Mouse (Mus musculus) hindbrain, embryonic 14.5 days (tissue): Measurements from ENCODE around the gene Pgpep1l. TPM values are rescaled to one million over a fixed set of nuclear protein-coding genes. Genes with fewer than 3 reads are reported as not detected.

Experiments used
- ATAC-seq: fragments of 200-750 bp; cut with Nextera tagmentation; 2 replicates; pipeline ENCODE4 v1.8.0; 2017; ENCODE audit warnings: moderate number of reproducible peaks, mild to moderate bottlenecking, moderate TSS enrichment, moderate library complexity; ENCODE audit not compliant: low FRiP score
- DNase-seq: peaks from one replicate; pipeline ENCODE4 v3.0.0-alpha.2; 2015; ENCODE audit warnings: low spot score
- H3K27ac ChIP-seq: fragments of 300-500 bp; sonication (generic); 2 replicates; pipeline ENCODE4 v1.5.1; 2014; ENCODE audit warnings: mild to moderate bottlenecking, moderate library complexity
- H3K27me3 ChIP-seq: fragments of 300-500 bp; sonication (generic); 2 replicates; pipeline ENCODE4 v1.6.1; 2014; ENCODE audit warnings: mild to moderate bottlenecking, low read length, mixed read lengths; ENCODE audit not compliant: control insufficient read depth, insufficient read depth
- H3K36me3 ChIP-seq: fragments of 300-500 bp; sonication (generic); replicated peaks from 2 replicates; pipeline ENCODE4 v1.6.1; 2014; ENCODE audit not compliant: control insufficient read depth, insufficient read depth
- H3K4me1 ChIP-seq: fragments of 300-500 bp; sonication (generic); replicated peaks from 2 replicates; pipeline ENCODE4 v1.6.1; 2014; ENCODE audit warnings: antibody characterized with exemption, low read length, mixed read lengths; ENCODE audit not compliant: control insufficient read depth, insufficient read depth
- H3K4me2 ChIP-seq: fragments of 300-500 bp; sonication (generic); replicated peaks from 2 replicates; pipeline ENCODE4 v1.6.1; 2014; ENCODE audit warnings: mild to moderate bottlenecking, moderate library complexity
- H3K4me3 ChIP-seq: fragments of 300-500 bp; sonication (generic); replicated peaks from 2 replicates; pipeline ENCODE4 v1.5.1; 2014; ENCODE audit warnings: mild to moderate bottlenecking, low read length
- H3K9ac ChIP-seq: fragments of 300-500 bp; sonication (generic); 2 replicates; pipeline ENCODE4 v1.6.1; 2014
- H3K9me3 ChIP-seq: fragments of 300-500 bp; sonication (generic); 2 replicates; pipeline ENCODE4 v1.6.1; 2016; ENCODE audit warnings: low read length; ENCODE audit not compliant: control insufficient read depth
- WGBS: fragments of 180-500 bp; shearing (Covaris S2); extraction: QIAGEN DNeasy Blood & Tissue Kit; methylation state at CpG from one replicate; pipeline ENCODE4 v1.1.7; 2014; 5-methylcytosine and 5-hydroxymethylcytosine counted together
- polyA plus RNA-seq: library from polyadenylated mRNA; unstranded; fragments of >200 nt; fragmentation: Nextera tagmentation; extraction: Ambion mirVana; gene quantifications from 2 replicates; pipeline ENCODE4 v1.2.1, GENCODE M21; 2014

The Pgpep1l gene
- 0.21 TPM in 1 of 2 replicates, not detected in the other for polyA plus RNA-seq

DNA sequence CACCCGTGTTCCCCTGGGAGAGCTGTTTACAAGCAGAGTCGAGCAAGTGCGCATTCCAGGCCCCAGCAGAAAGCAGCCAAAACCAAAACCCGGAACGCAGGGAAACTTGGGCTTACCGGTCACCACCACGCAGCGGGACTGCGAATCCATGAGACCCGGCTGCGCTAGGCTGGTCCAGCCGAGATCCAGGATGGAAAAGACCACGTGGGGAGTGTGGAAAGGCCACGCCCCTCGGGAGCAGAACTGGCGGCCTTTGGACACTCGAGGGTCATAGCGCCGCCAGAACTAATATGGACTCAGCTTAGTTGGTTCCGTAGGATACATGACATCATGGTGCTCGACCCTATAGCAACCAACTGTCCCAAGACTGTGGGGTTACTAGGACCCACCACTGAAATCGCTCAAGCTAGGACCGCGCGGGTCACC lies at the start of gene Pgpep1l:
Gene Pgpep1l, minus strand, starts transcription at position 206 of the 426 bp plus-strand sequence.
- Histone ChIP-seq H3K27ac (no peak within 1 kb of the TSS), H3K9me3 (no peaks in the 10 kb centered on the region), H3K4me2 (peak within 1 kb of the TSS; percentile 51), H3K27me3 (0 out of 2 replicates have a peak, but pooled peaks cover 7% of the 10 kb centered on the region), H3K4me1 (0 out of 2 replicates have a peak, but pooled peaks cover 11% of the 10 kb centered on the region), H3K4me3 (peak within 1 kb of the TSS; percentile 19), H3K9ac (no peak within 1 kb of the TSS), H3K36me3 (no peaks in the 10 kb centered on the region)
- WGBS = 6% methylated on average over 25 of the region's 25 CpGs
- ATAC-seq (peak; percentile 62; the same call in 1 of the 2 replicates), DNase-seq (no peak)

DNA sequence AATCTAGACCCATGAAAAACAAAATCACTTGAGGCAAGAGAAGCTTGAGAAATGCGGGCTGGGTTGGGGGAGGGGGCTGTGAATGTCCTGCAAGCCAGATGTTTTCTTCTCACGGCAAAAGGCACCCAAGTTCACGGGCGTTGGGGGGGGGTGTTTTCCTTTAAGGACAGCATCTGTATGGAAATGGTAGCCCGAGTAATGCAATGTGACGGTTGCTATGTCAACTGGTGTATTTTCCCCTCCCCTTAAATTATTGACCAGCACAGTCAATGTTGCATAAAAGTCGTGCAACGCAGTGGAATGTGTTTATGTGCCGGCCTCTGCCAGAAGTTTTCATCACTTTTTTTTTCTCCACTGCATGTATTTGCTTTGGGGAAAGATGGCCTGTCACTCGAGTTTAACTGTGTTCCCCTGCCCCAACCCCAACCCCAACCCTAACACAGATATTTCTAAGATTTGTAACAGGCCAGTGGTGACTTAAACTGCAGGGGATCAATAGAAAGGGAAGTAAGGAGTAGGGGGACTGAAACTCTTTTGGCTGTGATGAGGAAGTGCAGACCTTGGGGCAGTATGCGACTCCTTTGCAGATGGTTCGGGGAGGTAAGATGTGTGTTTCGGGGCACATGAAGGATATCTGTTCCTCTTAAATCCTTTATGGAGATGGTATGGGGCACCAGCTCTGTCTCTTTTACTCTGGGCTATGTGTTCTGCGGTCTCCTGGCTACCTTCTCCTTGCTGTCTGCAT lies 49.2 kb upstream of the Pgpep1l start:
- Histone ChIP-seq H3K36me3 (no peaks in the 10 kb centered on the region), H3K4me3 (no peak overlapping the region), H3K9ac (no peak overlapping the region), H3K27ac (no peak overlapping the region), H3K4me2 (no peak overlapping the region), H3K9me3 (no peaks in the 10 kb centered on the region), H3K4me1 (no peaks in the 10 kb centered on the region), H3K27me3 (no peaks in the 10 kb centered on the region)
- DNase-seq = no peak
- WGBS = 69% methylated on average over 14 of the region's 14 CpGs
- ATAC-seq = no peak

DNA sequence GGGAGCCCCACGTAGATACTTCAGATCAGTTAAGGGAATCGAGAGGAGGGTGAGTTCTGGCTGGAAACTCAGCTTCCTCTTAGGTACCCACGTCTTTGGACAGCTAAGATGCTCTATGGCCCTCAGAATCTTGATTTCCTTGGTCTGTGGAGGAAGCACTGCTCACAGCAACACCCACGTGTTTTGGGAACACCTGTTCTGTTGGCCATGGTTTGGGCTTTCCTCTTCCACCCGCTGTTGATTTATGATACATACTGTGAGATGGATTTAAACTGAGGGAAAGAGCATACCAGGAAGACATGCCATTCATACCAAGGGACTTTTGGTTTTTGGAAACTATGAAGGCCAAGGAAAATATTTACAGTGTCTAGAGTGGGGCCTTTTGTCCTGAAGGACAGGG lies 48.4 kb upstream of the Pgpep1l start:
- no peaks in the 10 kb centered on the region for H3K9me3 ChIP-seq
- WGBS = 88% methylated on average over 5 of the region's 5 CpGs
- H3K9ac ChIP-seq = no peak overlapping the region
- H3K4me2 ChIP-seq = no peak overlapping the region
- no peaks in the 10 kb centered on the region for H3K36me3 ChIP-seq
- ATAC-seq = no peak
- H3K4me1 ChIP-seq = no peaks in the 10 kb centered on the region
- DNase-seq = no peak
- H3K27ac ChIP-seq = no peak overlapping the region
- no peak overlapping the region for H3K4me3 ChIP-seq
- H3K27me3 ChIP-seq = no peaks in the 10 kb centered on the region

DNA sequence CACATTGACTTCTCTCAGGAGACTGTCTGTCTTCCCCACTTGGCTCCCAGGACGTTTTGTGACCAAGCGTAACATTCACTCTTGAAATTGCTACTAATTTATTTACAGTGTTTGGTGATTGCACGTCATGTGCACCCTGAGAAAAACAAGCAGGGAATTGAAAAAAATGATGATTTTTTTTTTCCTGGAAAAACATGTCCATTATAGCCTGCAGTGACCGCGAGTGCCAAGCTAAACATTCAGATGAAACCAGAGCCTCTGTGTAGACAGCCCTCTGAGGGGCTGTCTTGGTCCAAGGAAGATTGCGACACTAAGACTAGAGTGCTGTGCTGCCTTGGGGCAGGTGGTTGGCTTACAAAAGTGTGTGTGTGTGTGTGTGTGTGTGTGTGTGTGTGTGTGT lies 47.4 kb upstream of the Pgpep1l start:
- no peak overlapping the region for H3K27ac ChIP-seq
- 78% methylated on average over 6 of the region's 6 CpGs for WGBS
- no peaks in the 10 kb centered on the region for H3K27me3 ChIP-seq
- H3K9me3 ChIP-seq = no peaks in the 10 kb centered on the region
- DNase-seq (no peak), ATAC-seq (no peak)
- H3K9ac ChIP-seq = no peak overlapping the region
- H3K4me1 ChIP-seq = no peaks in the 10 kb centered on the region
- H3K36me3 ChIP-seq = no peaks in the 10 kb centered on the region
- no peak overlapping the region for H3K4me3 ChIP-seq
- no peak overlapping the region for H3K4me2 ChIP-seq

DNA sequence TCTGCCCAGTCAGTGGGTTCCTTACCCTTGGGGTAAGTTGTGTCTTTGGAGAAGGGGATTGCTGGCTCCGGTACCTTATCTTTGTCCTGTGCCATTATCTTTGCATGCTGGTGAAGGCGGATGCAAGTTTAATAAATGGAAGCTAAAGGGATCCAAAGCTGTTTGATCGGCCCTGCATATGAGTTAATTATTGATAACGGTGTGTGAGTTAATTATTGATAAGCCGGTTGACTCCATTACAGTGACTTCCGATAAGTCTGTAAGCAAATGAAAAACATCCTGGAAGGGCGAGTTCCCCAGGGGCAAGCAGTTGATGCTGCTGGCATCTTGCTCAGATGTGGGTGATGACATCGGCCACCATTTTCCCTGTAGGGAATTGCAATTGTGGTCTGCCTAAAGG lies 42.7 kb upstream of the Pgpep1l start:
- Histone ChIP-seq H3K4me3 (no peak overlapping the region), H3K9me3 (no peaks in the 10 kb centered on the region), H3K27ac (no peak overlapping the region), H3K36me3 (no peaks in the 10 kb centered on the region), H3K27me3 (no peaks in the 10 kb centered on the region), H3K9ac (no peak overlapping the region), H3K4me1 (no peaks in the 10 kb centered on the region), H3K4me2 (no peak overlapping the region)
- WGBS = 86% methylated on average over 8 of the region's 8 CpGs
- DNase-seq = no peak
- ATAC-seq = no peak

- Histone ChIP-seq H3K4me2 (no peak overlapping the region), H3K4me3 (no peak overlapping the region), H3K9ac (no peak overlapping the region), H3K4me1 (no peaks in the 10 kb centered on the region), H3K36me3 (no peaks in the 10 kb centered on the region), H3K27ac (no peak overlapping the region), H3K9me3 (no peaks in the 10 kb centered on the region), H3K27me3 (no peaks in the 10 kb centered on the region)
- 45% methylated on average over 11 of the region's 11 CpGs for WGBS
- ATAC-seq = no peak
- no peak for DNase-seq
These were observed 41.9 kb upstream of the Pgpep1l start for GRCm38 (mm10) chr7:68305781-68306575.

DNA sequence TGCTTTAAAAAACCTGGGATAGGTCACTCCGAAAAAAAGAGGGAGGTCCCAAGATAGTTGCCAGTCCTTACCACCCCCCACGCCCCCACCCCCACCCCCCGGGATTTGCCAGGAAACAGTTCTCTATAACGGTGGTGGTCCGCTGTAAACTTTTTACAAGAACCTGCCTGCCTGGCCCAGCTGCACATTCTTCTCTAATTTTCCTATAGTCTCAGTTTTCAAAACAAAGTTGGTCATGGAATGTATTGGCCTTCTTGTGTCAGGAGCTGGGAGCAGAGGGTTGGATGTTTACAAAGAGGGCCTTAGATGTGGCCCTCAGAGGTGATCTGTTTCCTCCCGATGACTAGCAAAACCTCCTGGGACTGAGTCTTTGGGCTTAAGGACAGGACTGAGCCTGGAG lies 39.7 kb upstream of the Pgpep1l start:
- H3K4me3 ChIP-seq = no peak overlapping the region
- no peak overlapping the region for H3K4me2 ChIP-seq
- H3K27me3 ChIP-seq = no peaks in the 10 kb centered on the region
- no peak overlapping the region for H3K9ac ChIP-seq
- no peaks in the 10 kb centered on the region for H3K9me3 ChIP-seq
- H3K27ac ChIP-seq = no peak overlapping the region
- no peaks in the 10 kb centered on the region for H3K36me3 ChIP-seq
- WGBS = 80% methylated on average over 6 of the region's 6 CpGs
- no peaks in the 10 kb centered on the region for H3K4me1 ChIP-seq
- ATAC-seq (no peak), DNase-seq (no peak)

GRCm38 (mm10) chr7:68302586-68303433 lies 38.8 kb upstream of the Pgpep1l start:
- Histone ChIP-seq H3K27me3 (no peaks in the 10 kb centered on the region), H3K36me3 (no peaks in the 10 kb centered on the region), H3K4me2 (peak overlapping the region; percentile 30), H3K9ac (no peak overlapping the region), H3K4me1 (no peaks in the 10 kb centered on the region), H3K4me3 (no peak overlapping the region), H3K9me3 (no peaks in the 10 kb centered on the region), H3K27ac (no peak overlapping the region)
- 33% methylated on average over 18 of the region's 18 CpGs for WGBS
- ATAC-seq = 0 out of 2 replicates have a peak, but pooled peaks have one; percentile 73
- DNase-seq = peak; percentile 81

DNA sequence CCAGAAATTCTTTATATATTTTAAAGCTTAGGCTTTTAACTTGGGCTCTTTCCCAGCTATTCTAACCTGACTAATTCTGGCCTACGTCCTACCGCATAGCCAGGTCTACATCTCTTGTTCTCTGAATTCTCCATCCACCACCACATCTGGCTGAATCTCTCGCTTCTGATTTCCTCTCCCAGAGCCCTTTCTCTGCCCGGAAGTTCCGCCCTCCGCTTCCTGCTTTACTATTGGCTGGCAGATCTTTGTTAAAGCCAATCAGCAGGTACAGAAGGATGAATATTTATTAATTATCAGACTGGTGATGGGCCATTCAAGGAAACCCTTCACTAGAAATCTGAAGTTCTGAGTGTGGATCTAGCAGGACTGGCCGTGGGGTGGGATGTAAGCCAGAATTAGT lies 37.1 kb upstream of the Pgpep1l start:
- no peak overlapping the region for H3K4me3 ChIP-seq
- no peak overlapping the region for H3K27ac ChIP-seq
- 78% methylated on average over 7 of the region's 7 CpGs for WGBS
- H3K4me2 ChIP-seq = no peak overlapping the region
- DNase-seq = no peak
- H3K4me1 ChIP-seq = no peaks in the 10 kb centered on the region
- H3K9ac ChIP-seq = no peak overlapping the region
- H3K27me3 ChIP-seq = no peaks in the 10 kb centered on the region
- H3K9me3 ChIP-seq = no peaks in the 10 kb centered on the region
- no peaks in the 10 kb centered on the region for H3K36me3 ChIP-seq
- ATAC-seq = no peak
